15 mouse cellular contexts compared by ENCODE assay signal in genomic region chr9:45202021-45202798, GRCm38 (mm10). TPM values are rescaled to one million over a fixed set of nuclear protein-coding genes. Genes with fewer than 3 reads are reported as not detected.
DNase-seq lines count a peak whose midpoint lies in the region; ATAC-seq and TF ChIP-seq lines count a peak whose summit lies in the region.
"Had no signal": no experiment of that assay in that cellular context is flagged by ENCODE, and none has a peak within 500 bp of the region (broad histone marks: within the 10 kb centered on the region; RNA-seq: fewer than 3 reads in every experiment).

No protein-coding gene starts in this region.

- WGBS in midbrain, embryonic 15.5 days = 73% methylated on average over 9 of the region's 9 CpGs

- no peak overlapping the region for H3K27ac ChIP-seq in midbrain, embryonic 15.5 days
- H3K27ac ChIP-seq in gastrocnemius, adult 2 months = no peak overlapping the region
- H3K27ac ChIP-seq: heart, embryonic 13.5 days; hindbrain, embryonic 10.5 days; limb, embryonic 15.5 days; midbrain, embryonic 12.5 days had no signal

- no peak overlapping the region for H3K9ac ChIP-seq in midbrain, embryonic 15.5 days
- H3K9ac ChIP-seq: heart, embryonic 13.5 days; limb, embryonic 15.5 days; midbrain, embryonic 12.5 days had no signal

- H3K4me3 ChIP-seq in megakaryocyte, embryonic 14.5 days (replicated peaks) = peak overlapping the region; percentile 21
- H3K4me3 ChIP-seq in midbrain, embryonic 15.5 days = no peak overlapping the region
- no peak overlapping the region for H3K4me3 ChIP-seq in gastrocnemius, adult 2 months
- H3K4me3 ChIP-seq: heart, embryonic 13.5 days; hindbrain, embryonic 10.5 days; limb, embryonic 15.5 days; midbrain, embryonic 12.5 days had no signal

- intact Hi-C loops in gastrocnemius, adult 2 months (cut with DNase I) = no loop called here

- H3K4me2 ChIP-seq in midbrain, embryonic 15.5 days = no peak overlapping the region
- H3K4me2 ChIP-seq: heart, embryonic 13.5 days; limb, embryonic 15.5 days; midbrain, embryonic 12.5 days had no signal

- peaks cover 70% of the 10 kb centered on the region for H3K27me3 ChIP-seq in megakaryocyte, embryonic 14.5 days (replicated peaks)
- H3K27me3 ChIP-seq in midbrain, embryonic 15.5 days (replicated peaks) = no peaks in the 10 kb centered on the region
- H3K27me3 ChIP-seq: limb, embryonic 15.5 days had no signal

- peak; percentile 40 for DNase-seq in thymus, postnatal 14 days
- no peak for DNase-seq in thymus, postnatal 36 days
- DNase-seq in kidney, adult 8-10 months = peak; percentile 63 to 67
- DNase-seq in gastrocnemius, adult 2 months = no peak
- no peak for DNase-seq in lung, postnatal 25 days (ENCODE audit: low spot score)
- no peak for DNase-seq in urinary bladder, adult 18-20 months (ENCODE audit: low spot score in 2 of 2)
- DNase-seq: right cerebral cortex, postnatal 4 days had no signal

- peaks cover 17% of the 10 kb centered on the region for H3K4me1 ChIP-seq in megakaryocyte, embryonic 14.5 days
- no peaks in the 10 kb centered on the region for H3K4me1 ChIP-seq in midbrain, embryonic 15.5 days
- H3K4me1 ChIP-seq: heart, embryonic 13.5 days; hindbrain, embryonic 10.5 days; midbrain, embryonic 12.5 days had no signal

- no peak for TF ChIP-seq CTCF in gastrocnemius, adult 2 months (IDR thresholded peaks at IDR 0.05)

- no peaks in the 10 kb centered on the region for H3K9me3 ChIP-seq in megakaryocyte, embryonic 14.5 days
- no peaks in the 10 kb centered on the region for H3K9me3 ChIP-seq in midbrain, embryonic 15.5 days
- H3K9me3 ChIP-seq: heart, embryonic 13.5 days; hindbrain, embryonic 10.5 days; limb, embryonic 15.5 days; midbrain, embryonic 12.5 days had no signal

- no peaks in the 10 kb centered on the region for H3K36me3 ChIP-seq in megakaryocyte, embryonic 14.5 days (replicated peaks; ENCODE audit: low read length)
- no peaks in the 10 kb centered on the region for H3K36me3 ChIP-seq in midbrain, embryonic 15.5 days (replicated peaks)
- H3K36me3 ChIP-seq: heart, embryonic 13.5 days; hindbrain, embryonic 10.5 days; limb, embryonic 15.5 days; midbrain, embryonic 12.5 days had no signal

- no peak for ATAC-seq in midbrain, embryonic 15.5 days (replicated peaks)

RNA-seq across cellular contexts. Expression of gene Tmprss4, which starts 1.7 kb away (rescaled TPM):
- polyA plus RNA-seq in megakaryocyte, embryonic 14.5 days (2012; ENCODE audit: insufficient read depth, low replicate concordance) = not detected in 2 replicates
- polyA plus RNA-seq in midbrain, embryonic 15.5 days (2015; fragmentation: Nextera tagmentation; extraction: Ambion mirVana) = not detected in 2 replicates
- total RNA-seq in gastrocnemius, adult 2 months (2021) = not detected
- total RNA-seq: gastrocnemius, postnatal 25 days had no signal
- polyA plus RNA-seq: C2C12; hindbrain, embryonic 10.5 days; midbrain, embryonic 12.5 days had no signal

RNA-seq across cellular contexts. Expression of gene BC049352, which starts 20.4 kb away (rescaled TPM):
- 0.13 TPM in 1 of 2 replicates, not detected in the other for polyA plus RNA-seq in megakaryocyte, embryonic 14.5 days (2012; ENCODE audit: insufficient read depth, low replicate concordance)
- not detected in 2 replicates for polyA plus RNA-seq in midbrain, embryonic 15.5 days (2015; fragmentation: Nextera tagmentation; extraction: Ambion mirVana)
- total RNA-seq in gastrocnemius, adult 2 months (2021) = 1 to 10 TPM in 1 of 2 experiments, under 1 TPM in 1; 0.92 to 2.8 TPM
- polyA plus RNA-seq: C2C12; heart, embryonic 13.5 days; hindbrain, embryonic 10.5 days; midbrain, embryonic 12.5 days had no signal

Comparison
In these comparisons a context has a peak if more than half of its experiments do, and no peak if none do; other contexts are left out.
1. DNase-seq: peak in thymus, postnatal 14 days (single experiment) and kidney, adult 8-10 months (2 of 2); none in thymus, postnatal 36 days (0 of 2), gastrocnemius, adult 2 months (single experiment), lung, postnatal 25 days (single experiment) and urinary bladder, adult 18-20 months (0 of 2).